Mouse (Mus musculus): ENCODE results near the gene Slc45a1. TPM values are rescaled to one million over a fixed set of nuclear protein-coding genes. Genes with fewer than 3 reads are reported as not detected.

Slc45a1 gene
- polyA plus RNA-seq, 1 experiment = not detected

GRCm38 (mm10) chr4:150685043-150685777 lies 33.2 kb upstream of the Slc45a1 start:
- no peak for TF ChIP-seq SRF (IDR thresholded peaks at IDR 0.05; ENCODE audit: control insufficient read depth, insufficient read length, low read depth)
- no peak for TF ChIP-seq CEBPB (IDR thresholded peaks at IDR 0.05; ENCODE audit: insufficient read depth, poor library complexity, severe bottlenecking)
- Histone ChIP-seq H3K79me2 (ENCODE audit: control insufficient read depth, insufficient read depth) (no peaks in the 10 kb centered on the region), H3ac (ENCODE audit: control insufficient read depth, insufficient read length) (no peak overlapping the region), H3K4me2 (ENCODE audit: low read depth) (no peak overlapping the region), H3K4me3 (no peak overlapping the region), H3K36me3 (ENCODE audit: control insufficient read depth, insufficient read depth) (no peaks in the 10 kb centered on the region), H3K27me3 (ENCODE audit: control insufficient read depth, insufficient read depth, insufficient read length) (no peaks in the 10 kb centered on the region)

DNA sequence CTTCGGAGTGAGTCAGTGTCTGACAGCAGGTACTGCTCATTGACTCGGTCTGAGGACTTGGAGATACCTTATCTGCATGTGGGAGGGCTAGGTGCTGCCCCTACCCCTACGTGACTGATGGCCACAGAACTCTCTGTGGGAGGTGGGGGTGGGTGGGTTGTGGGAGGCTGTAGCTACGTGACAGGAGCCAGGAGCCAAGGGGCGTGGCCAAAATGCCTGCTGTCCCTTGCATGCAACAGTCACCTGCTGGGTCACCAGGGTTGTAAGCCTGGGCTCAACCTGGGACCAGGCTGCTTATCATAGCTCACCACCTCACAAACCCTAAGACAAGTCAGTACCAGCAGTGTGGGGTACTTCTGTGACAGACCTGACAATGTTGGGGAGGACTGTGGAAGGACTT lies 28.4 kb upstream of the Slc45a1 start:
- H3K27me3 ChIP-seq (ENCODE audit: control insufficient read depth, insufficient read depth, insufficient read length) = no peaks in the 10 kb centered on the region
- no peak for TF ChIP-seq MYOD1 (IDR thresholded peaks at IDR 0.05; ENCODE audit: control insufficient read depth in 1 of 3, insufficient read length in 2 of 3, low read depth in 2 of 3)
- no peak for TF ChIP-seq E2F4 (IDR thresholded peaks at IDR 0.05; ENCODE audit: insufficient read depth)
- TF ChIP-seq TCF12 (IDR thresholded peaks at IDR 0.05; ENCODE audit: insufficient read depth, poor library complexity, severe bottlenecking) = no peak
- TF ChIP-seq REST (IDR thresholded peaks at IDR 0.05; ENCODE audit: insufficient read depth, insufficient read length) = no peak
- TF ChIP-seq POLR2AphosphoS2 (IDR thresholded peaks at IDR 0.05; ENCODE audit: insufficient read length, low read depth) = no peak
- TF ChIP-seq MAX (IDR thresholded peaks at IDR 0.05; ENCODE audit: low read depth) = no peak
- TF ChIP-seq CEBPB (IDR thresholded peaks at IDR 0.05; ENCODE audit: insufficient read depth, poor library complexity, severe bottlenecking) = no peak
- no peak for TF ChIP-seq TCF3 (IDR thresholded peaks at IDR 0.05; ENCODE audit: insufficient read length, low read depth)
- TF ChIP-seq USF1 (IDR thresholded peaks at IDR 0.05; ENCODE audit: low read depth) = no peak
- no peak for TF ChIP-seq MYOG (IDR thresholded peaks at IDR 0.05; ENCODE audit: control insufficient read depth in 1 of 3, insufficient read depth in 1 of 3, insufficient read length in 2 of 3, low read depth in 2 of 3)
- no peak for TF ChIP-seq POLR2A (IDR thresholded peaks at IDR 0.05; ENCODE audit: insufficient read length, low read depth)
- no peak for TF ChIP-seq SRF (IDR thresholded peaks at IDR 0.05; ENCODE audit: control insufficient read depth, insufficient read length, low read depth)

GRCm38 (mm10) chr4:150678789-150679188 lies 26.8 kb upstream of the Slc45a1 start:
- H3K4me3 ChIP-seq = no peak overlapping the region
- no peaks in the 10 kb centered on the region for H3K36me3 ChIP-seq (ENCODE audit: control insufficient read depth, insufficient read depth)
- H3K4me2 ChIP-seq (ENCODE audit: low read depth) = no peak overlapping the region
- no peak overlapping the region for H3ac ChIP-seq (ENCODE audit: control insufficient read depth, insufficient read length)
- H3K27me3 ChIP-seq (ENCODE audit: control insufficient read depth, insufficient read depth, insufficient read length) = no peaks in the 10 kb centered on the region
- H3K79me2 ChIP-seq (ENCODE audit: control insufficient read depth, insufficient read depth) = no peaks in the 10 kb centered on the region
- no peak for TF ChIP-seq REST (IDR thresholded peaks at IDR 0.05; ENCODE audit: insufficient read depth, insufficient read length)
- no peak for TF ChIP-seq USF1 (IDR thresholded peaks at IDR 0.05; ENCODE audit: low read depth)
- no peak for TF ChIP-seq E2F4 (IDR thresholded peaks at IDR 0.05; ENCODE audit: insufficient read depth)

More for the DNA sequence above, 28.4 kb upstream of the Slc45a1 start:
- no peak overlapping the region for H3K4me3 ChIP-seq
- H3ac ChIP-seq (ENCODE audit: control insufficient read depth, insufficient read length) = no peak overlapping the region
- H3K36me3 ChIP-seq (ENCODE audit: control insufficient read depth, insufficient read depth) = no peaks in the 10 kb centered on the region
- H3K4me2 ChIP-seq (ENCODE audit: low read depth) = no peak overlapping the region
- H3K79me2 ChIP-seq (ENCODE audit: control insufficient read depth, insufficient read depth) = no peaks in the 10 kb centered on the region

GRCm38 (mm10) chr4:150677846-150678224 lies 25.9 kb upstream of the Slc45a1 start:
- Histone ChIP-seq H3ac (ENCODE audit: control insufficient read depth, insufficient read length) (no peak overlapping the region), H3K4me3 (no peak overlapping the region), H3K4me2 (ENCODE audit: low read depth) (no peak overlapping the region), H3K79me2 (ENCODE audit: control insufficient read depth, insufficient read depth) (no peaks in the 10 kb centered on the region), H3K36me3 (ENCODE audit: control insufficient read depth, insufficient read depth) (no peaks in the 10 kb centered on the region), H3K27me3 (ENCODE audit: control insufficient read depth, insufficient read depth, insufficient read length) (no peaks in the 10 kb centered on the region)
- TF ChIP-seq E2F4 (IDR thresholded peaks at IDR 0.05; ENCODE audit: insufficient read depth) = no peak
- no peak for TF ChIP-seq SRF (IDR thresholded peaks at IDR 0.05; ENCODE audit: control insufficient read depth, insufficient read length, low read depth)
- TF ChIP-seq REST (IDR thresholded peaks at IDR 0.05; ENCODE audit: insufficient read depth, insufficient read length) = no peak
- TF ChIP-seq POLR2A (IDR thresholded peaks at IDR 0.05; ENCODE audit: insufficient read length, low read depth) = no peak
- no peak for TF ChIP-seq MYOG (IDR thresholded peaks at IDR 0.05; ENCODE audit: control insufficient read depth in 1 of 3, insufficient read depth in 1 of 3, insufficient read length in 2 of 3, low read depth in 2 of 3)
- TF ChIP-seq MAX (IDR thresholded peaks at IDR 0.05; ENCODE audit: low read depth) = no peak
- no peak for TF ChIP-seq CEBPB (IDR thresholded peaks at IDR 0.05; ENCODE audit: insufficient read depth, poor library complexity, severe bottlenecking)
- TF ChIP-seq USF1 (IDR thresholded peaks at IDR 0.05; ENCODE audit: low read depth) = no peak
- no peak for TF ChIP-seq MYOD1 (IDR thresholded peaks at IDR 0.05; ENCODE audit: control insufficient read depth in 1 of 3, insufficient read length in 2 of 3, low read depth in 2 of 3)
- TF ChIP-seq POLR2AphosphoS2 (IDR thresholded peaks at IDR 0.05; ENCODE audit: insufficient read length, low read depth) = no peak
- TF ChIP-seq TCF3 (IDR thresholded peaks at IDR 0.05; ENCODE audit: insufficient read length, low read depth) = no peak
- TF ChIP-seq TCF12 (IDR thresholded peaks at IDR 0.05; ENCODE audit: insufficient read depth, poor library complexity, severe bottlenecking) = no peak

- Histone ChIP-seq H3K27me3 (ENCODE audit: control insufficient read depth, insufficient read depth, insufficient read length) (no peaks in the 10 kb centered on the region), H3K4me2 (ENCODE audit: low read depth) (no peak overlapping the region), H3K4me3 (no peak overlapping the region), H3K79me2 (ENCODE audit: control insufficient read depth, insufficient read depth) (no peaks in the 10 kb centered on the region), H3K36me3 (ENCODE audit: control insufficient read depth, insufficient read depth) (no peaks in the 10 kb centered on the region), H3ac (ENCODE audit: control insufficient read depth, insufficient read length) (no peak overlapping the region)
- TF ChIP-seq MAX (IDR thresholded peaks at IDR 0.05; ENCODE audit: low read depth) = no peak
- TF ChIP-seq TCF12 (IDR thresholded peaks at IDR 0.05; ENCODE audit: insufficient read depth, poor library complexity, severe bottlenecking) = no peak
- TF ChIP-seq SRF (IDR thresholded peaks at IDR 0.05; ENCODE audit: control insufficient read depth, insufficient read length, low read depth) = no peak
- no peak for TF ChIP-seq MYOD1 (IDR thresholded peaks at IDR 0.05; ENCODE audit: control insufficient read depth in 1 of 3, insufficient read length in 2 of 3, low read depth in 2 of 3)
- no peak for TF ChIP-seq POLR2A (IDR thresholded peaks at IDR 0.05; ENCODE audit: insufficient read length, low read depth)
- no peak for TF ChIP-seq E2F4 (IDR thresholded peaks at IDR 0.05; ENCODE audit: insufficient read depth)
Measured at GRCm38 (mm10) chr4:150677126-150677845, 25.3 kb upstream of the Slc45a1 start.

Data from myocyte (in vitro differentiated cells).